Mouse (Mus musculus) hindbrain, embryonic 12.5 days (tissue): ENCODE data around the gene Irf1. TPM values are rescaled to one million over a fixed set of nuclear protein-coding genes. Genes with fewer than 3 reads are reported as not detected.

Source experiments
- ATAC-seq: fragments of 200-750 bp; cut with Nextera tagmentation; 2 replicates; pipeline ENCODE4 v1.8.0; 2017; ENCODE audit warnings: moderate TSS enrichment; ENCODE audit not compliant: low FRiP score
- H3K27ac ChIP-seq: fragments of 300-500 bp; sonication (generic); 2 replicates; pipeline ENCODE4 v1.5.1; 2016; ENCODE audit warnings: mild to moderate bottlenecking
- H3K27me3 ChIP-seq: fragments of 300-500 bp; sonication (generic); 2 replicates; pipeline ENCODE4 v1.6.1; 2016; ENCODE audit warnings: mild to moderate bottlenecking
- H3K36me3 ChIP-seq: fragments of 300-500 bp; sonication (generic); 2 replicates; pipeline ENCODE4 v1.6.1; 2016; ENCODE audit warnings: mild to moderate bottlenecking
- H3K4me1 ChIP-seq: fragments of 300-500 bp; sonication (generic); 2 replicates; pipeline ENCODE4 v1.6.1; 2016
- H3K4me2 ChIP-seq: fragments of 300-500 bp; sonication (generic); replicated peaks from 2 replicates; pipeline ENCODE4 v1.6.1; 2016; ENCODE audit warnings: mild to moderate bottlenecking
- H3K4me3 ChIP-seq: fragments of 300-500 bp; sonication (generic); 2 replicates; pipeline ENCODE4 v1.5.1; 2016; ENCODE audit warnings: mild to moderate bottlenecking
- H3K9ac ChIP-seq: fragments of 300-500 bp; sonication (generic); 2 replicates; pipeline ENCODE4 v1.6.1; 2016; ENCODE audit warnings: mild to moderate bottlenecking, moderate library complexity
- H3K9me3 ChIP-seq: fragments of 300-500 bp; sonication (generic); replicated peaks from 2 replicates; pipeline ENCODE4 v1.6.1; 2016; ENCODE audit warnings: mild to moderate bottlenecking
- WGBS: fragments of 180-500 bp; shearing (Covaris S2); methylation state at CpG from one replicate; pipeline ENCODE4 v1.1.7; 2016; 5-methylcytosine and 5-hydroxymethylcytosine counted together
- polyA plus RNA-seq: library from polyadenylated mRNA; unstranded; fragments of >200 nt; fragmentation: Nextera tagmentation; extraction: Ambion mirVana; gene quantifications from 2 replicates; pipeline ENCODE4 v1.2.1, GENCODE M21; 2016

Gene Irf1
- polyA plus RNA-seq, 1 experiment from 2014 or later, result 4.1 TPM

GRCm38 (mm10) chr11:53792986-53793385 is 23.2 kb downstream of the Irf1 start:
- WGBS, result 76% methylated on average over 3 of the region's 3 CpGs

GRCm38 (mm10) chr11:53794015-53794414 is 24.2 kb downstream of the Irf1 start:
- 83% methylated on average over 3 of the region's 3 CpGs for WGBS
- no peak overlapping the region for H3K4me3 ChIP-seq
- no peak overlapping the region for H3K27ac ChIP-seq
- no peak overlapping the region for H3K9ac ChIP-seq
- peaks cover 25% of the 10 kb centered on the region for H3K4me1 ChIP-seq
- no peaks in the 10 kb centered on the region for H3K27me3 ChIP-seq
- H3K4me2 ChIP-seq, result no peak overlapping the region
- 0 out of 2 replicates have a peak, but pooled peaks cover 6% of the 10 kb centered on the region for H3K9me3 ChIP-seq
- ATAC-seq, result no peak
- H3K36me3 ChIP-seq, result no peaks in the 10 kb centered on the region

More at GRCm38 (mm10) chr11:53792986-53793385, 23.2 kb downstream of the Irf1 start:
- Histone ChIP-seq H3K9me3 (0 out of 2 replicates have a peak, but pooled peaks cover 6% of the 10 kb centered on the region), H3K27me3 (no peaks in the 10 kb centered on the region), H3K27ac (no peak overlapping the region), H3K4me2 (no peak overlapping the region), H3K4me3 (no peak overlapping the region), H3K4me1 (peaks cover 25% of the 10 kb centered on the region), H3K36me3 (no peaks in the 10 kb centered on the region), H3K9ac (no peak overlapping the region)
- no peak for ATAC-seq

- Histone ChIP-seq H3K36me3 (no peaks in the 10 kb centered on the region), H3K9me3 (0 out of 2 replicates have a peak, but pooled peaks cover 6% of the 10 kb centered on the region), H3K9ac (no peak overlapping the region), H3K4me3 (no peak overlapping the region), H3K4me2 (no peak overlapping the region), H3K4me1 (peaks cover 25% of the 10 kb centered on the region), H3K27ac (no peak overlapping the region), H3K27me3 (no peaks in the 10 kb centered on the region)
- 67% methylated on average over 25 of the region's 25 CpGs for WGBS
- no peak for ATAC-seq
Measured at GRCm38 (mm10) chr11:53794671-53795557, 25.1 kb downstream of the Irf1 start.

- Histone ChIP-seq H3K9me3 (no peaks in the 10 kb centered on the region), H3K27ac (no peak overlapping the region), H3K4me2 (no peak overlapping the region), H3K4me3 (no peak overlapping the region), H3K36me3 (no peaks in the 10 kb centered on the region), H3K4me1 (peaks cover 25% of the 10 kb centered on the region), H3K27me3 (no peaks in the 10 kb centered on the region), H3K9ac (no peak overlapping the region)
- 78% methylated on average over 8 of the region's 8 CpGs for WGBS
- no peak for ATAC-seq
Measured at GRCm38 (mm10) chr11:53795813-53796212, 26.0 kb downstream of the Irf1 start.

- 68% methylated on average over 12 of the region's 12 CpGs for WGBS
- Histone ChIP-seq H3K27ac (0 out of 2 replicates have a peak overlapping the region, but pooled peaks have one; percentile 8), H3K27me3 (no peaks in the 10 kb centered on the region)
Measured at GRCm38 (mm10) chr11:53796409-53797151, 26.8 kb downstream of the Irf1 start.

GRCm38 (mm10) chr11:53797386-53797920 is 27.6 kb downstream of the Irf1 start:
- no peak for ATAC-seq
- H3K9me3 ChIP-seq, result no peaks in the 10 kb centered on the region
- 60% methylated on average over 6 of the region's 6 CpGs for WGBS
- no peaks in the 10 kb centered on the region for H3K36me3 ChIP-seq
- H3K27me3 ChIP-seq, result no peaks in the 10 kb centered on the region
- H3K4me2 ChIP-seq, result no peak overlapping the region
- H3K4me1 ChIP-seq, result peaks cover 25% of the 10 kb centered on the region
- H3K4me3 ChIP-seq, result no peak overlapping the region
- no peak overlapping the region for H3K9ac ChIP-seq
- no peak overlapping the region for H3K27ac ChIP-seq

More at GRCm38 (mm10) chr11:53796409-53797151, 26.8 kb downstream of the Irf1 start:
- H3K4me3 ChIP-seq, result no peak overlapping the region
- H3K4me1 ChIP-seq, result peaks cover 25% of the 10 kb centered on the region
- no peak for ATAC-seq
- H3K9ac ChIP-seq, result no peak overlapping the region
- H3K4me2 ChIP-seq, result no peak overlapping the region
- no peaks in the 10 kb centered on the region for H3K36me3 ChIP-seq
- no peaks in the 10 kb centered on the region for H3K9me3 ChIP-seq

GRCm38 (mm10) chr11:53798041-53798711 is 28.4 kb downstream of the Irf1 start:
- H3K4me3 ChIP-seq, result no peak overlapping the region
- H3K9ac ChIP-seq, result no peak overlapping the region
- no peak overlapping the region for H3K4me2 ChIP-seq
- H3K4me1 ChIP-seq, result peaks cover 25% of the 10 kb centered on the region
- no peak overlapping the region for H3K27ac ChIP-seq
- no peaks in the 10 kb centered on the region for H3K27me3 ChIP-seq
- WGBS, result 92% methylated on average over 10 of the region's 10 CpGs
- H3K36me3 ChIP-seq, result no peaks in the 10 kb centered on the region
- ATAC-seq, result no peak
- H3K9me3 ChIP-seq, result no peaks in the 10 kb centered on the region

- H3K36me3 ChIP-seq, result no peaks in the 10 kb centered on the region
- H3K9me3 ChIP-seq, result no peaks in the 10 kb centered on the region
- peaks cover 17% of the 10 kb centered on the region for H3K4me1 ChIP-seq
- ATAC-seq, result no peak
- no peak overlapping the region for H3K4me2 ChIP-seq
- no peak overlapping the region for H3K9ac ChIP-seq
- WGBS, result 62% methylated on average over 4 of the region's 4 CpGs
- H3K27me3 ChIP-seq, result no peaks in the 10 kb centered on the region
- no peak overlapping the region for H3K4me3 ChIP-seq
- no peak overlapping the region for H3K27ac ChIP-seq
Measured at GRCm38 (mm10) chr11:53800036-53800435, 30.2 kb downstream of the Irf1 start.

- ATAC-seq, result no peak
- H3K4me1 ChIP-seq, result peaks cover 10% of the 10 kb centered on the region
- H3K4me2 ChIP-seq, result no peak overlapping the region
- H3K36me3 ChIP-seq, result no peaks in the 10 kb centered on the region
- H3K27me3 ChIP-seq, result no peaks in the 10 kb centered on the region
- 82% methylated on average over 5 of the region's 5 CpGs for WGBS
- no peaks in the 10 kb centered on the region for H3K9me3 ChIP-seq
- H3K9ac ChIP-seq, result no peak overlapping the region
- H3K4me3 ChIP-seq, result no peak overlapping the region
- H3K27ac ChIP-seq, result no peak overlapping the region
Measured at GRCm38 (mm10) chr11:53800975-53801374, 31.2 kb downstream of the Irf1 start.

GRCm38 (mm10) chr11:53803093-53803492 is 33.3 kb downstream of the Irf1 start:
- no peak for ATAC-seq
- H3K36me3 ChIP-seq, result no peaks in the 10 kb centered on the region
- H3K27me3 ChIP-seq, result no peaks in the 10 kb centered on the region
- H3K4me3 ChIP-seq, result no peak overlapping the region
- no peaks in the 10 kb centered on the region for H3K9me3 ChIP-seq
- 86% methylated on average over 12 of the region's 12 CpGs for WGBS
- H3K27ac ChIP-seq, result no peak overlapping the region
- H3K4me1 ChIP-seq, result no peaks in the 10 kb centered on the region
- H3K4me2 ChIP-seq, result no peak overlapping the region
- no peak overlapping the region for H3K9ac ChIP-seq

GRCm38 (mm10) chr11:53803494-53803893 is 33.7 kb downstream of the Irf1 start:
- 89% methylated on average over 6 of the region's 6 CpGs for WGBS
- no peaks in the 10 kb centered on the region for H3K36me3 ChIP-seq
- no peaks in the 10 kb centered on the region for H3K9me3 ChIP-seq
- no peaks in the 10 kb centered on the region for H3K27me3 ChIP-seq
- H3K27ac ChIP-seq, result no peak overlapping the region
- no peak for ATAC-seq
- no peak overlapping the region for H3K4me3 ChIP-seq
- H3K4me2 ChIP-seq, result no peak overlapping the region
- no peaks in the 10 kb centered on the region for H3K4me1 ChIP-seq
- no peak overlapping the region for H3K9ac ChIP-seq
